Mouse (Mus musculus) gastrocnemius, adult 2 months (tissue): ENCODE measurements around the gene 2010003K11Rik. TPM values are rescaled to one million over a fixed set of nuclear protein-coding genes. Genes with fewer than 3 reads are reported as not detected.
A peak's percentile ranks its signal among the peaks of the same experiment; 100 is the strongest.
"Not testable (repeated sequence)": the region's sequence is repeated elsewhere in the genome, so short reads cannot be mapped to it uniquely, and the experiment has no call there.

Experiments
- DNase-seq: peaks from one replicate; pipeline ENCODE4 v3.0.0; 2022
- H3K27ac ChIP-seq: fragments of 200-600 bp; 2 replicates; pipeline ENCODE4 v1.8.1; 2022; ENCODE audit warnings: mild to moderate bottlenecking
- H3K4me3 ChIP-seq: fragments of 200-600 bp; 2 replicates; pipeline ENCODE4 v1.8.1; 2022; ENCODE audit warnings: mild to moderate bottlenecking, moderate library complexity
- CTCF ChIP-seq: fragments of 200-600 bp; IDR thresholded peaks from 2 replicates; pipeline ENCODE4 v1.8.1; 2022; ENCODE audit warnings: antibody characterized with exemption, mild to moderate bottlenecking, moderate library complexity
- intact Hi-C: fragments of 180-260 bp; cut with DNase I; formaldehyde crosslinking; loops from one replicate; pipeline ENCODE4 v1.15.1; 2025
- total RNA-seq, 2 experiments: library from RNA; stranded (reverse); gene quantifications; 2 replicates each; pipeline ENCODE4 v1.2.3; 2021

2010003K11Rik gene
- total RNA-seq, 2 experiments from 2014 or later: not detected

GRCm38 (mm10) chr19:4474739-4475138 lies 23.6 kb downstream of the 2010003K11Rik start:
- DNase-seq: peak; percentile 51
- Histone ChIP-seq H3K4me3 (no peak overlapping the region), H3K27ac (no peak overlapping the region)
- intact Hi-C loops: no loop called here
- TF ChIP-seq CTCF: no peak

- DNase-seq: no peak
- no peak overlapping the region for H3K4me3 ChIP-seq
- TF ChIP-seq CTCF: no peak
- intact Hi-C loops: no loop called here
- no peak overlapping the region for H3K27ac ChIP-seq
Observed at GRCm38 (mm10) chr19:4473549-4473948, 24.8 kb downstream of the 2010003K11Rik start.

GRCm38 (mm10) chr19:4468363-4468762 lies 30.0 kb downstream of the 2010003K11Rik start:
- no peak overlapping the region for H3K4me3 ChIP-seq
- no peak for DNase-seq
- no peak overlapping the region for H3K27ac ChIP-seq
- peak; percentile 41 for TF ChIP-seq CTCF
- intact Hi-C loops: no loop called here

GRCm38 (mm10) chr19:4464666-4465065 lies 33.7 kb downstream of the 2010003K11Rik start:
- no peak for DNase-seq
- Histone ChIP-seq H3K4me3 (no peak overlapping the region), H3K27ac (no peak overlapping the region)
- intact Hi-C loops: no loop called here
- TF ChIP-seq CTCF: no peak

GRCm38 (mm10) chr19:4461981-4462380 lies 36.4 kb downstream of the 2010003K11Rik start:
- no peak for DNase-seq
- TF ChIP-seq CTCF: no peak
- Histone ChIP-seq H3K4me3 (no peak overlapping the region), H3K27ac (no peak overlapping the region)
- intact Hi-C loops: no loop called here

- Histone ChIP-seq H3K27ac (no peak overlapping the region), H3K4me3 (no peak overlapping the region)
- intact Hi-C loops: no loop called here
- DNase-seq: peak; percentile 47
- peak; percentile 62 for TF ChIP-seq CTCF
Observed at GRCm38 (mm10) chr19:4456227-4456626, 42.2 kb downstream of the 2010003K11Rik start.

- Histone ChIP-seq H3K27ac (no peak overlapping the region), H3K4me3 (no peak overlapping the region)
- TF ChIP-seq CTCF: no peak
- intact Hi-C loops: no loop called here
- DNase-seq: no peak
Observed at GRCm38 (mm10) chr19:4455071-4455800, 43.1 kb downstream of the 2010003K11Rik start.

GRCm38 (mm10) chr19:4454040-4454439 lies 44.3 kb downstream of the 2010003K11Rik start:
- intact Hi-C loops, H3K27ac ChIP-seq, DNase-seq, H3K4me3 ChIP-seq: not testable (repeated sequence)

GRCm38 (mm10) chr19:4452525-4452924 lies 45.9 kb downstream of the 2010003K11Rik start:
- TF ChIP-seq CTCF: no peak
- intact Hi-C loops: no loop called here
- Histone ChIP-seq H3K4me3 (no peak overlapping the region), H3K27ac (no peak overlapping the region)
- no peak for DNase-seq

GRCm38 (mm10) chr19:4451965-4452364 lies 46.4 kb downstream of the 2010003K11Rik start:
- Histone ChIP-seq H3K27ac (no peak overlapping the region), H3K4me3 (no peak overlapping the region)
- intact Hi-C loops: no loop called here
- DNase-seq: no peak
- no peak for TF ChIP-seq CTCF

- Histone ChIP-seq H3K4me3 (no peak overlapping the region), H3K27ac (no peak overlapping the region)
- intact Hi-C loops: no loop called here
- no peak for TF ChIP-seq CTCF
- DNase-seq: no peak
Observed at GRCm38 (mm10) chr19:4451098-4451497, 47.3 kb downstream of the 2010003K11Rik start.

- Histone ChIP-seq H3K4me3 (no peak overlapping the region), H3K27ac (no peak overlapping the region)
- DNase-seq: no peak
- intact Hi-C loops: no loop called here
- TF ChIP-seq CTCF: no peak
Observed at GRCm38 (mm10) chr19:4450666-4451065, 47.7 kb downstream of the 2010003K11Rik start.

GRCm38 (mm10) chr19:4449230-4449629 lies 49.2 kb downstream of the 2010003K11Rik start:
- Histone ChIP-seq H3K4me3 (no peak overlapping the region), H3K27ac (no peak overlapping the region)
- no peak for TF ChIP-seq CTCF
- intact Hi-C loops: loop anchor here (10.0 kb wide), 1 partner anchor 194 kb away; no protein-coding TSS in a partner anchor
- DNase-seq: no peak

GRCm38 (mm10) chr19:4447445-4447844 lies 50.9 kb downstream of the 2010003K11Rik start:
- Histone ChIP-seq H3K4me3 (no peak overlapping the region), H3K27ac (peak overlapping the region; percentile 51)
- DNase-seq: peak; percentile 60
- TF ChIP-seq CTCF: no peak
- intact Hi-C loops: loop anchor here (10.0 kb wide), 1 partner anchor 193 kb away; no protein-coding TSS in a partner anchor

Other genes starting within 250 kb of the 2010003K11Rik start
- 1 to 10 TPM; 3.3 to 3.9 TPM for gene Ssh3, start 229.4 kb downstream of the 2010003K11Rik start, total RNA-seq
- under 1 TPM; 0.45 to 0.64 TPM for gene Ankrd13d, start 215.4 kb downstream of the 2010003K11Rik start, total RNA-seq
- gene Grk2, start 192.4 kb downstream of the 2010003K11Rik start, total RNA-seq: 10 to 100 TPM; 56.6 to 61.2 TPM
- 10 to 100 TPM; 39.1 to 39.7 TPM for gene Kdm2a, start 100.3 kb downstream of the 2010003K11Rik start, total RNA-seq
- gene Rhod, start 59.2 kb downstream of the 2010003K11Rik start, total RNA-seq: under 1 TPM; 0.28 to 0.73 TPM
- 1 to 10 TPM; 6.8 to 7.6 TPM for gene Syt12, start 21.1 kb downstream of the 2010003K11Rik start, total RNA-seq
- 100 to 1,000 TPM in 1 of 2 experiments, 10 to 100 TPM in 1; 94.6 to 119 TPM for gene Pcx, start 11.9 kb upstream of the 2010003K11Rik start, total RNA-seq
- 1 to 10 TPM; 1.5 to 1.6 TPM for gene Lrfn4, start 117.1 kb upstream of the 2010003K11Rik start, total RNA-seq
- gene Rce1, start 127.1 kb upstream of the 2010003K11Rik start, total RNA-seq: 1 to 10 TPM; 5.1 to 5.9 TPM
- under 1 TPM in 1 of 2 experiments, not detected in 1; 0.11 TPM for gene Gm960, start 200.1 kb upstream of the 2010003K11Rik start, total RNA-seq
- gene Sptbn2, start 212.6 kb upstream of the 2010003K11Rik start, total RNA-seq: under 1 TPM in 1 of 2 experiments, not detected in 1; 0.03 TPM